Mouse (Mus musculus): ENCODE measurements around the gene Grm4. TPM values are rescaled to one million over a fixed set of nuclear protein-coding genes. Genes with fewer than 3 reads are reported as not detected.

The Grm4 gene
- polyA plus RNA-seq, 1 experiment from 2014 or later, result 9.1 TPM

DNA sequence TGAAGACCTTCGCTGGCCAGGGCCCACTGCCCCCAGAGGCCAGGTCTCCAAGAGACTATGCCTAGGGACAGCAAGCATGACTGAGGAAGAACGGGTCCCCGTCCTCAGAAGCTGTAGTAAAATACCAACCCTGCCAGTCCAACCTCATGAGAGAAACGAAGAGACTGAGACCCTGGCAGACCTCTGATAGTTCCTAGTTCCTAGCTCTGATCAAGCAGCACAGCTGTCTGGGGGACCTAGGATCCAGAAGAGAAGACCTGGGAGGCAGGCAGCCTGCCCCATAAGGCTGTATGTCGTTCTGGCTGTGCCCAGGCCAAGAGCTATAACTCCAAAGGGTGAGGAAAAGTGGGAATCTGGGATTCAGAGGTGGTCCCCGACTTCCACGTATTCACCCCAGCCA lies 17.3 kb downstream of the Grm4 start:
- H3K9me3 ChIP-seq (ENCODE audit: control insufficient read depth, low read length), result no peaks in the 10 kb centered on the region
- H3K27me3 ChIP-seq (ENCODE audit: control insufficient read depth, insufficient read depth, low read length), result no peaks in the 10 kb centered on the region
- no peaks in the 10 kb centered on the region for H3K36me3 ChIP-seq (ENCODE audit: control insufficient read depth, insufficient read depth, low read length)
- peaks cover 17% of the 10 kb centered on the region for H3K4me1 ChIP-seq (ENCODE audit: control insufficient read depth, insufficient read depth, low read length)
- H3K4me2 ChIP-seq (ENCODE audit: low read depth, low read length), result no peak overlapping the region
- no peak overlapping the region for H3K4me3 ChIP-seq (ENCODE audit: low read depth, low read length)
- H3K9ac ChIP-seq (replicated peaks; ENCODE audit: low read depth, low read length), result no peak overlapping the region
- ATAC-seq (ENCODE audit: low read depth), result no peak
- WGBS, result 51% methylated on average over 7 of the region's 7 CpGs
- H3K27ac ChIP-seq (ENCODE audit: low read depth, low read length), result no peak overlapping the region

DNA sequence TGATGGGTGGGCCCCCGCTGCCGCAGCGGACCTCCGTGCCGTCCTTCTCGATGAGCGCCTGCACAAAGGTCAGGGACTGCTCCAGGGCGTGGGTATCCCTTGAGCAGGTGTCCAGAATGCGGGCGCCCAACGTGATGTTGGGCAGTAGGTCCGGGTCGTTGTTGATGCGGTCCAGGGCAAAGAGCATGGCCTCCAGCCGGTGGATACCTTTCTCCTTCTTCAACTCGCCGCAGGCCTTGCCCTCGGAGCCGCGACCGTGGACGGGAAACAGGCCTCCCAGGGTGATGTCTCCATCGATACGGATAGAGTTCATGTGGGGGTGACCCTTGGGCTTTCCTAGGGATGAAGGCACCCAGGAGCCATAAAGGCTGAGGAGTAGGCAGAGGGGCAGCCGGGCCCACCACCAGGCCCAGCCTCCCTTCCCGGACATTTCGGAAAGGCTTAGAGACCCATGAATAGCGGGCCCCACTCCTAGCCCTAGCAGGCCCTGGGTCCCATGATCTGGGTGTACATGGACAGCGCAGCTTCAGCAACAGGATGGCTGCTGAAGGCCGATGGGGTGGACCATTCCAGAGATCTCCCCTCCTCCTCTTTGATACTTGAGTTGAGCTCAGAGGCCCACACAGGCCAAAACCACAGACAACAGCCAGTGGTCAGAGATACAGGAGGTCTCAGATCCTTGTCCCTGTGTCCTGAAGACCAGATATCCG lies 18.3 kb downstream of the Grm4 start:
- no peaks in the 10 kb centered on the region for H3K9me3 ChIP-seq (ENCODE audit: control insufficient read depth, low read length)
- H3K4me3 ChIP-seq (ENCODE audit: low read depth, low read length), result no peak overlapping the region
- no peak overlapping the region for H3K9ac ChIP-seq (replicated peaks; ENCODE audit: low read depth, low read length)
- H3K4me1 ChIP-seq (ENCODE audit: control insufficient read depth, insufficient read depth, low read length), result peaks cover 17% of the 10 kb centered on the region
- 61% methylated on average over 31 of the region's 31 CpGs for WGBS
- ATAC-seq (ENCODE audit: low read depth), result no peak
- H3K36me3 ChIP-seq (ENCODE audit: control insufficient read depth, insufficient read depth, low read length), result no peaks in the 10 kb centered on the region
- no peaks in the 10 kb centered on the region for H3K27me3 ChIP-seq (ENCODE audit: control insufficient read depth, insufficient read depth, low read length)
- H3K4me2 ChIP-seq (ENCODE audit: low read depth, low read length), result no peak overlapping the region
- no peak overlapping the region for H3K27ac ChIP-seq (ENCODE audit: low read depth, low read length)

DNA sequence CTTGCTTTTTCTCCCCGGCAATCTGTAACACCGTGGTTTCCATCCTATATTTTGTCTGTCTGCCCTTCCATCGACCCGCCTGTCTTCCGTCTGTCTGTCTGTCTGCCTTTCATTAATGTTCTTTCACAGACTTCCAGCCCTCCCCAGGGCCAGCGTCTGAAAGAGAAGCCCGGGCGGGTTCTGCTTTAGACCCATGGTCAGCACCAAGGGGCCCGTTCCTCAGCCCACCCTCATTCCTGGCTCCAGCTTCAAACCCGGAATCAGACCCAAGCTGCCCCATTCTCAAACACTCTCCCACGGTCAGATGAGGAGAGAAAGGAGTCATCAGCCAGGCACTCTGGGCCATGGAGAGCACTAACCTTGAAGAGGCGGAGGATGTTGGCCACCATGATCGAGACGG lies 18.9 kb downstream of the Grm4 start:
- Histone ChIP-seq H3K9ac (replicated peaks; ENCODE audit: low read depth, low read length) (no peak overlapping the region), H3K4me3 (ENCODE audit: low read depth, low read length) (no peak overlapping the region), H3K9me3 (ENCODE audit: control insufficient read depth, low read length) (no peaks in the 10 kb centered on the region), H3K4me1 (ENCODE audit: control insufficient read depth, insufficient read depth, low read length) (peaks cover 17% of the 10 kb centered on the region), H3K27me3 (ENCODE audit: control insufficient read depth, insufficient read depth, low read length) (no peaks in the 10 kb centered on the region), H3K27ac (ENCODE audit: low read depth, low read length) (no peak overlapping the region), H3K4me2 (ENCODE audit: low read depth, low read length) (no peak overlapping the region), H3K36me3 (ENCODE audit: control insufficient read depth, insufficient read depth, low read length) (no peaks in the 10 kb centered on the region)
- 25% methylated on average over 14 of the region's 14 CpGs for WGBS
- ATAC-seq (ENCODE audit: low read depth), result no peak

DNA sequence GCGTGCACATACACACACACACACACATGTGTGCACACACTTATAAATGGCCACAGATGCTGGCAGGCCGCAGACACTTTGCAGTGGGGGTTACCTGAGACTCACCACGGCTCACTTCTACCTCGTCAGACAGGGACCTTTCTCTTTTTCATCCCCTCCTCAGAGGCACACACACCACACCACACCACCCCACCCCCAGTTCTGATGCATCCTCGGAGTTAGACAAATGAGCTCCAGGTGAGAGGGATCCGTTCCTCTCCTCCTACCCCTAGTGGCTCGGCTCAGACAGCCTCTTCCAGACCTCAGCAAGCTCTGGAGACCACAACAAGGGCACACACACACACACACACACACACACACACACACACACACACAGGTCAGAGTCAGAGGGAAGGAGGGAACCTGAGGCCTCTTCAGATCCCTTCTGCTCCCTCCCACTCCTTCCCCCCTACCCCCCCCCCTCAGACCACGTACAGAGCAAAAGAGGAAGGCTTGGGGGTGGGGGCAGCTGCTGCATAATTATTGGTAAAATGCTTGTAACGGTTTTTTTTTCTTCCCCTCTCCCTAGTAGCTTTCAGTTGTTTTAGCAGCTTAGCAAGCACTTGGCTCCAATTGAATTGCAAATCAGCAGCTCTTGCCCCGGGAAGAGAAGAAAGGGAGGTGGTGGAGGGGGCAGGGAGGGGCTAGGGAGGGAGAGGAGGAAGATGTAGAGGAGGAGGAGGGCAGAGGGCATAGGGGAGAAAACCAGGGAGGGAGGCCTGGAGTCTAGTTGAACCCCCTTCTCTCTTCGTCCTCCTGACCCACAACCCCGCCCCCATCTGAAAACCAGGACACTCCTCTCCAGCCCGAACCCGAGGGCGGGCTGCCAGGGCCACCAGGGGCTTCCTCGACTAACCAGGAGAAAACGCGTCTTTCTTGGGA lies 19.6 kb downstream of the Grm4 start:
- ATAC-seq (ENCODE audit: low read depth), result peak; percentile 28; the same call in 1 of the 2 replicates
- Histone ChIP-seq H3K36me3 (ENCODE audit: control insufficient read depth, insufficient read depth, low read length) (no peaks in the 10 kb centered on the region), H3K9me3 (ENCODE audit: control insufficient read depth, low read length) (no peaks in the 10 kb centered on the region), H3K4me1 (ENCODE audit: control insufficient read depth, insufficient read depth, low read length) (peaks cover 17% of the 10 kb centered on the region), H3K9ac (replicated peaks; ENCODE audit: low read depth, low read length) (no peak overlapping the region), H3K27ac (ENCODE audit: low read depth, low read length) (no peak overlapping the region), H3K4me3 (ENCODE audit: low read depth, low read length) (no peak overlapping the region), H3K4me2 (ENCODE audit: low read depth, low read length) (no peak overlapping the region), H3K27me3 (ENCODE audit: control insufficient read depth, insufficient read depth, low read length) (no peaks in the 10 kb centered on the region)
- WGBS, result 9% methylated on average over 18 of the region's 18 CpGs

DNA sequence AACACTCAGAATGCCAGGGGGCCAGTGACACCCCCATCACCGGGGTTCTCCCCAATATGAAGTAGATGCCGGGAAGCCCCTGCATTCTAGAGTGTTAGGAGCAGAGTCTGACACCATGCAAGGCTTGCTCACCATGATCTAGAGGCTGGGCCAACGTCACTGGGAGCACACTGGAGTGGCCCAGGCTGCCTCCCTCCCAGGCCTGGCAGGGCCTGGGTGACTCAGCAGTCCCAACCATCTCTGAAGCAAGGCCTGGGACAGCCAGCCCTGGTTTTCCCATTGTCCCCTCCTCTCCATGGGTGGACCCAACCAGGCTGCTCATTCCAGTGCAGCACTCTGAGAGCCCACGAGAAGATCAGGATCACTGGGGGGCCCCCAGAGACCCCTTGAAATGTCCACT lies 20.4 kb downstream of the Grm4 start:
- 32% methylated on average over 4 of the region's 4 CpGs for WGBS

DNA sequence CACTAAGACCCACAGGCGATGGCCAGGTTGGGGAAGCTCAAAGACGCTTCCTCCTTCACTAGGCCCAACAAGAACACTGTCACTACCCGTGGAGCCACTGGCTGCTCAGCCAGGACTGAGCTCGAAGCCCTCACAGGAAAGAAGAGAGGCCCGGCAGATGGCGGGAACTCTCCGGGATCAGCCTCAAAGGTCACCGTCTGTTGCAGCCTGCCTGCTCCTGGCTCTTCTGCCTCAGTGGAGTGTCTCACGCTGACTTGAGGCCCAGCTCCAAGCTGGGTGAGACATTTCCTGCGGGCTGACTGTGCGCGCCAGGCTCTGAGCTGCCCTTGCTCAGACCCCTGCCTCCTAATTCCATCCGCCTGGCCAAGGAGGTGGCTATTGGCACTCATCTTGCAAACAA lies 22.1 kb downstream of the Grm4 start:
- no peak for ATAC-seq (ENCODE audit: low read depth)
- WGBS, result 85% methylated on average over 13 of the region's 13 CpGs
- Histone ChIP-seq H3K4me3 (ENCODE audit: low read depth, low read length) (no peak overlapping the region), H3K9ac (replicated peaks; ENCODE audit: low read depth, low read length) (no peak overlapping the region), H3K36me3 (ENCODE audit: control insufficient read depth, insufficient read depth, low read length) (no peaks in the 10 kb centered on the region), H3K27me3 (ENCODE audit: control insufficient read depth, insufficient read depth, low read length) (no peaks in the 10 kb centered on the region), H3K9me3 (ENCODE audit: control insufficient read depth, low read length) (no peaks in the 10 kb centered on the region), H3K27ac (ENCODE audit: low read depth, low read length) (no peak overlapping the region), H3K4me1 (ENCODE audit: control insufficient read depth, insufficient read depth, low read length) (peaks cover 17% of the 10 kb centered on the region), H3K4me2 (ENCODE audit: low read depth, low read length) (no peak overlapping the region)

More for the DNA sequence above, 20.4 kb downstream of the Grm4 start:
- no peak overlapping the region for H3K4me3 ChIP-seq (ENCODE audit: low read depth, low read length)
- ATAC-seq (ENCODE audit: low read depth), result no peak
- no peak overlapping the region for H3K27ac ChIP-seq (ENCODE audit: low read depth, low read length)
- no peak overlapping the region for H3K9ac ChIP-seq (replicated peaks; ENCODE audit: low read depth, low read length)
- H3K9me3 ChIP-seq (ENCODE audit: control insufficient read depth, low read length), result no peaks in the 10 kb centered on the region
- peaks cover 17% of the 10 kb centered on the region for H3K4me1 ChIP-seq (ENCODE audit: control insufficient read depth, insufficient read depth, low read length)
- no peaks in the 10 kb centered on the region for H3K27me3 ChIP-seq (ENCODE audit: control insufficient read depth, insufficient read depth, low read length)
- H3K4me2 ChIP-seq (ENCODE audit: low read depth, low read length), result no peak overlapping the region
- H3K36me3 ChIP-seq (ENCODE audit: control insufficient read depth, insufficient read depth, low read length), result no peaks in the 10 kb centered on the region

DNA sequence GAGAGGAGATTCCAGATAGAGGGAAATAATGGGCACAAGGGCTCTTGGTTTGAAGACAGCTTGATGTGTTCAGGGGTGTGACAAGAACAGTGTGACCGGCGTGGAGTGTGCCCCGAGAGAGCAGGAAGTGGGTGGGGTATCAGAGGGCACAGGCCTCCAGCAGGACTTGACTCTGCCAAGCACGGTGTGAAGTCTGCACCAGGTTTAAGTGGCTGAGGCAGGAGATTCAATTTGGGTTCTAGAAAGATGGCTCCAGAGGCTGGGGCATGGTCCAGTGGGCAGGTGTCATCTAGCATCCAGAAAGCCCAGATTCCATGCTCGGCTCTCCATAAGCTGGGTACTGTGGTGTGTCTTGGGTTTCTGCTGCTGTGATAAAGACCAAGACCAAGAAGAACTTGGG lies 23.4 kb downstream of the Grm4 start:
- Histone ChIP-seq H3K9me3 (ENCODE audit: control insufficient read depth, low read length) (no peaks in the 10 kb centered on the region), H3K27me3 (ENCODE audit: control insufficient read depth, insufficient read depth, low read length) (no peaks in the 10 kb centered on the region), H3K9ac (replicated peaks; ENCODE audit: low read depth, low read length) (no peak overlapping the region), H3K4me2 (ENCODE audit: low read depth, low read length) (no peak overlapping the region), H3K27ac (ENCODE audit: low read depth, low read length) (no peak overlapping the region), H3K4me1 (ENCODE audit: control insufficient read depth, insufficient read depth, low read length) (peaks cover 17% of the 10 kb centered on the region; the same call in 1 of the 2 replicates), H3K36me3 (ENCODE audit: control insufficient read depth, insufficient read depth, low read length) (no peaks in the 10 kb centered on the region), H3K4me3 (ENCODE audit: low read depth, low read length) (no peak overlapping the region)
- WGBS, result 78% methylated on average over 5 of the region's 5 CpGs
- ATAC-seq (ENCODE audit: low read depth), result no peak

DNA sequence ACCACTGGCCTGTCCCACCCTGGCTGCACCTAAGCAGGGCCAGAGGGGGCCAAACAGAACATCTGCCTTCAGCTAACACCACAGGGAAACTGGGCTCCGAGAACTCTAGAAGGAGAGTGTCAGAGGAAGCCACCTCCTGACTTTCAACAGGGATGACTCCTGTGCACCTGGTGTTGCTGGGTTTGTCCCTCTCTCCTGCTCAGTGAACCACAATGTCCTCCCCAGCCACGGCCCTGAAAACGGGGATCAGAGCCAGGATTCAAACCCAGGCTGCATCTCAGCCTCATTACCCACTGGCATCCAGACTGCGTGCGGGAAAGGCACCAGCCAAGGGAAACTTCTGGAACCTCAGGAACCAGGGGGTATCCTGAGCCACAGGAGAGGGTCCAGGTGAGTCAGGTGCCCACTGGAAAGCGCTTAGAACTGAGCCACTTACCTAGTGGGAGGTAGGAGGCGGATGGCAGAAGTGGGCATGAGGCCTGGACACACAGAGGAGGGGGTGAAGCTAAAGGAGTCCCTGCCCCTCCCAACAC lies 26.1 kb downstream of the Grm4 start:
- no peak overlapping the region for H3K4me3 ChIP-seq (ENCODE audit: low read depth, low read length)
- H3K9me3 ChIP-seq (ENCODE audit: control insufficient read depth, low read length), result no peaks in the 10 kb centered on the region
- H3K36me3 ChIP-seq (ENCODE audit: control insufficient read depth, insufficient read depth, low read length), result no peaks in the 10 kb centered on the region
- no peaks in the 10 kb centered on the region; the same call in 1 of the 2 replicates for H3K4me1 ChIP-seq (ENCODE audit: control insufficient read depth, insufficient read depth, low read length)
- no peaks in the 10 kb centered on the region for H3K27me3 ChIP-seq (ENCODE audit: control insufficient read depth, insufficient read depth, low read length)
- WGBS, result 86% methylated on average over 7 of the region's 7 CpGs
- H3K9ac ChIP-seq (replicated peaks; ENCODE audit: low read depth, low read length), result no peak overlapping the region
- no peak for ATAC-seq (ENCODE audit: low read depth)
- H3K27ac ChIP-seq (ENCODE audit: low read depth, low read length), result no peak overlapping the region
- H3K4me2 ChIP-seq (ENCODE audit: low read depth, low read length), result no peak overlapping the region

DNA sequence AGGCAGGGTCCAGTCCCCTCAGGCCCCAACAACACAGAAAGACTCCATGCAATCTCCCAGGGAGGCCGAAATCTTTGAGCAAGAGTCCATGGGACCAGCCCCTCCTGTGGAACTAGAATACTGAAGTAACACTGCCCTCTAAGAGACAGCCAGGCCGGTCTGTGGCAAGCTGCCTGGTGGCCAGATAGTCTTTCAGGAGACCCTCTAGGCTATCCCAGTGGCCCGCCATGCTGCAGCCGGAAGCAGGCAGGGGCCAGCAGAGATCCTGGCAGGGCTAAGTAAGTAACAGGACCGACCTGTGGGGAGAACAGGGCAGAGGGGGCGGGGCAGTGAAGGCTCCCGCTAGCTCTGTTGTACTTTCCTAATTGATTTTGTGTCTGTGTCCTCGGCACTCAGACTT lies 27.2 kb downstream of the Grm4 start:
- Histone ChIP-seq H3K4me3 (ENCODE audit: low read depth, low read length) (no peak overlapping the region), H3K9ac (replicated peaks; ENCODE audit: low read depth, low read length) (no peak overlapping the region), H3K9me3 (ENCODE audit: control insufficient read depth, low read length) (no peaks in the 10 kb centered on the region), H3K36me3 (ENCODE audit: control insufficient read depth, insufficient read depth, low read length) (no peaks in the 10 kb centered on the region), H3K4me1 (ENCODE audit: control insufficient read depth, insufficient read depth, low read length) (0 out of 2 replicates have a peak, but pooled peaks cover under 1% of the 10 kb centered on the region), H3K27me3 (ENCODE audit: control insufficient read depth, insufficient read depth, low read length) (no peaks in the 10 kb centered on the region), H3K27ac (ENCODE audit: low read depth, low read length) (no peak overlapping the region), H3K4me2 (ENCODE audit: low read depth, low read length) (no peak overlapping the region)
- 45% methylated on average over 8 of the region's 8 CpGs for WGBS
- no peak for ATAC-seq (ENCODE audit: low read depth)
